Mouse (Mus musculus) A20 (cell line): Measurements from ENCODE around the gene Naip6.
"Not testable (repeated sequence)": the region's sequence is repeated elsewhere in the genome, so short reads cannot be mapped to it uniquely, and the experiment has no call there.

Experiments used
- DNase-seq: peaks from one replicate; pipeline ENCODE4 v3.0.0-alpha.2; 2011; ENCODE audit warnings: low read depth, low spot score

Naip6 gene

DNA sequence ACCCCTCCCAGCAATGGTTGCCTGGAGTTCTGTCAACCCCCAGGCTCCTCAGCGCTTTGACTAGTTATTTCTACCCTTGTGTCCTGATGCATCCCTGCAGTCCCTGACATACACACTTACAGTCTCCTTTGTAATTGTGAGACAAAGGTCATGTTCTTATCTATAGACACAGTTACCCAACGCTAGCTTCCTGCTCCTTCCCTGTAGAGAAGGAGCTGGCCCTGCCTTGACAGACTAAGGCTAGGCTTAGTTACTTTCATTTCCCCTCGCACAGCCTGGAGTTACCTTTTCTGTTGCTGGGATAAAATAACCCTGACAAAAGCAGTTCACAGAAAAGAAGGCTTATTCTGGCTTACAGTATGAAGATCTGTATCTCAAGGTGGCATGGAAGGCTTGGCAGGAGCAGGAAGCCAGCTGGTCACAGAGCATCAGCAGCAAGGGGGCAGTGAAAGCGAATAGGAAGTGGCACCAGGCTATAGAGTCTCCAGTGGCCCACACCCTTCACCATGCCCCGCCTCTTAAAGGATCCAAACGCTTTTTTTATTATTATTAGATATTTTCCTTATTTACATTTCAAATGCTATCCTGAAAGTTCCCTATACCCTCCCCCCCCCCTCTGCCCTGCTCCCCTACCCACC, at the start of gene Naip6:
TSS of gene Naip6 (minus strand) at position 419 of the 638 bp plus-strand sequence.
- peak; percentile 53 for DNase-seq

DNA sequence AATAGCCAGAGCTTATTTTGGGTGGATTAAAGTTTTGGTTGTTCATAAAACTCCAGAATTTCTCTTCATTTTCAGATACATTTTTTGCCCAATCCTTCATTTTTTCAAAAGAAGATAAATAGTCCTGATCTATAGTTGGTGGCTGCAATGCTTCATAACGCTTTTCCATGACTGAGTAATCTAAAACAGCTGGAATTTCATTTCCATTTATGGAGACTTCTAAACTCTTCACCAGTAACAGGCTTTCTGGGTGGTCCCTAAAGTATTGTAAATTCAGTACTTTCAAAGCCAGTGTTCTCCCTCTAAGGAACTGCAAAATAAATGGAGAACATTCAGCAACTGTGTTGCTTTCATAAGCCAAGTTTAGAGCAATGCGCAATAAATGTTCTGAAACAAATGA, 34.8 kb upstream of the Naip6 start:
- not testable (repeated sequence) for DNase-seq

DNA sequence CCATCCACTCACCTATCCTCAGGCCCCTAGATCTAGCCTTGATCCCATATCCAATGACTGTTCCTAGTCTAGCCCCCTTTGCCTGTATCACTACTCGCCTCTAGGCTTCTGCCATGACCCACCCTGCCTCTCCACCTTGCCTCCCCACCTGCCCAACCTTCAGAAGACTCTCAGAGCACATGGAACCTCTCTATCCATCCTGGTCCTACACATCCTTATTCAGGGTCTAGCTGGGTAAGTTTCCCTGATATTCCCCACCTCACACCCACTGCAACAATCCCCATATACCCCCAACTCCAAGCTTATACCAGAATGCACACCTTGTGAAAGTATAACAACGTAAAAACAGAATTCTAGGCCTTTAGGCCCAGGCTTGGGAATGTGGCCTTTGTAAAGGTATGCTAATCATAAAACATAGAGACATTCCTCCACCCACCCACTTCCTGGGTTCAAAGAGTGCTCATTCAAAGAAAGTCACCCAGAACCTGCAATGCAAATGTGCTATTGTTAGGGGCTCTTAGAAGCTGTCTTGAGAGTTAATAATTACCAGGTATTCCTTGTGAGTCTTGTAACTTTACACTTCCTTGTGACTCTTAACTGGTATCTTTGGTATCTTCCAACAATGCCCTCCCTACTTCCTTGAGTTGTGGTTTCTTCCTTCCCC, 32.2 kb upstream of the Naip6 start:
- DNase-seq, result not testable (repeated sequence)

DNA sequence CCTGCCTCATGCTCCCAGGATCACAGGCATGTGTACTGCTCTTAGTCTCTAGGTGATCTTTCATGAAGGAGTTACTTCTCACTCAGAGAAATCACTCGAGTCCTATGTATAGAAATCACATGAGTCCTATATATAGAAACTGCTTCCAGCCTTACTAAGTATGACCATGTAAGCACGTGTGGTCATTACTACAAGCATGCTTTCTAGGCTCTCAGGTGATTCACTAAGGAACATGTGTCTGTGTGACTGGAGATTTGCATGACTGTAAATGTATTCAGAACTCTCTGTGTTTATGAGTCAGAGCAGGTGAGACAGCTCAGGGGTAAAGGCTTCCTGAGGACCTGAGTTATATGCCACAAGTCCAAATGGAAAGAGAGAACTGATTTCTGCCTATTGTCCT, 24.3 kb upstream of the Naip6 start:
- DNase-seq, result no peak

DNA sequence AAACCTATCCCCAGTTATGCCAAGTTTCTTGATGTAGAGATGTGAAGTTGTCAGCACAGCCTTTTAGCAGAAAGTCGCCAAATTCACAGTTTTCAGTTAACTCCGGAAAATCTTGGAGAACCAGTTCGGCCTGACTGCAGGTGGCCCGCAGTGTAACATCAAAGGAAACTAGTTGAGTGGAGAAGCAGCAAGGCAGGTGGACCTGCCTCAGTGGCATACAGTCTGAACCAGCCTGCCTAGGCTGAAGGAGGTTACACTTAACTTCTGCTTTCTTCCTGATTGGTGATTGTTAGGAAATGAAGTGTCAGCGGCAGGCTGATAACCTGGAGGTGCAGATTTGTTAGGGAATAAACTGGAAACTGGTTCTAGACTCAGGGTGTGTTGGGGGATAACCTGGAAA, 14.3 kb upstream of the Naip6 start:
- not testable (repeated sequence) for DNase-seq

DNA sequence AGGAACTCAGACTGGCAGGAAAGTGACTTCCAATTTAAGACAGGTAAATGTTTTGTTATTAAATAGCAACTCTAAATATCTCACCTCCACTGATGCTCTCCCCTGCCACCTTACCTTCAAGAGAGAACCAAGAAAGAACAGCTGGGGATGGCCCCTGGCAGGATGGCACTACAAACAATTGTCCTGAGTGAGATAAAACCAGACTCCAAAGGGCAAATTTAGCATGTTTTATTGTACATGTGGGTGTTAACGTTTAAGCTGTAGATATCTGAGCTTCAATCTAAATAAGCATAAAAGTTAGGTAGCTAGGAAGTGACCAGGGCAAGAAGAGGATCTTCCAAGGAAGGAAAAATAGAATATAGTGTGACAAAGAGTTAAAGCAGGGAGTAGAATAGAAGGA, 11.4 kb upstream of the Naip6 start:
- not testable (repeated sequence) for DNase-seq

DNA sequence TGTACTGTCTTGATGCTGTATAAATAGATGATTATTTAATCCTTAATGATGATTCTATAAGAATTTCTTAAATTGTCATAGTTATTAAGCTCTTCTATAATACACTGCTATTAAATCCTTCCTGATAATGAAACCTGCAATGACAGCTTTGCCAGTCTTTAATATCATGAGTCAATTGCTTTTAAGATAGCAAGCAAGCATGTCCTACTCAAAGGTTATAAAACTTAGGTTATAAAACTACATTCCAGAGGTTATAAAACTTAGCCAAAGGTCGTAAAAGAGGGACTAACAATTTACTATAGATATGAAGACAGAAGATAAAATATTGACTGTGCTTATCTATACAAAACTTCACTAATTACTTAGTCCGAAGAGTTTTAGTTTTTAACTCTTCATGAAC, 10.6 kb upstream of the Naip6 start:
- not testable (repeated sequence) for DNase-seq

DNA sequence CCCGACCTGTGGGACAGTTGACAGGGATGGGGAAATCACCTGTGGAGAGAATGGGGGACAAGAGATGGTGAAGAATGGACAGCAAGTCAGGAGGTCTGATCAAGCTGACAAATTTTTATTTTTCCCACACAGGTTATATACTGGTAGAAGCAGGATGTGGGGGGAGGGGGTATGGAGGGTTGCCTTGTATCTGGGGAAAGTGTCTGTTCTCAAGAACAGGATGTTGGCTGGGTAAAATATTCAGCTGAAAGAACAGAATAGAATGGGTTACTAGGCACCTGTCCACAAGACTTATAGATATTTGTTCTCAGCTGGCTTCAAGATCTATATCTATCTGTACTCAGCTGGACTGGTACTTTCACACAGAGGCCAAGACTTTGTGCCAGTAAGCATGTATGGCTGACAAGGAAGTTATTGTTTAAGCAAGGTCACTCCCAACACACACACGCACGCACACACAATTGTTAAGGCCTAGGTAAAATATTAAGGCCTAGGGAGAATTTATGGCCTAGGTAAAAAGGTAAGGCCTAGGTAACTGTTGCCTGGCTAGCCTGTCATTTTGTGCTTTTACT, 4.9 kb upstream of the Naip6 start:
- DNase-seq, result not testable (repeated sequence)

DNA sequence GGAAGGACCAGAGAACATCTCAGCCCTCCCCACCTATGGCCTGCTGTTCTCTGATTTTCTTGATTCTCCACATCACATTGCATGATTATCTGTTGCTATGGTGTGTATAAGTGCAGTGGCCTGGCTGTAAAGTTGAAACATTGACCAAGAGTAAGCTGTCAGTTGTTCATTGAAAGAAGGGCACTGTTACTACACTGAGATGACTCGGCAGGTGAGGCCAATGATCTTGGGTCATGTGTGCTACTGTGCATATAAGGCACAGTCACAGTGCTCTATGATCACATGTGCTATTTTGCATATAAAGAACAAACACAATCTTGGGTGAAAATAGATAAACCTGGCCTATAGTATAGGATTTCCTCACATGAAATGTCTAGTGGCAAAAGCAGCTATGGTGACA, 32.9 kb downstream of the Naip6 start:
- no peak for DNase-seq

DNA sequence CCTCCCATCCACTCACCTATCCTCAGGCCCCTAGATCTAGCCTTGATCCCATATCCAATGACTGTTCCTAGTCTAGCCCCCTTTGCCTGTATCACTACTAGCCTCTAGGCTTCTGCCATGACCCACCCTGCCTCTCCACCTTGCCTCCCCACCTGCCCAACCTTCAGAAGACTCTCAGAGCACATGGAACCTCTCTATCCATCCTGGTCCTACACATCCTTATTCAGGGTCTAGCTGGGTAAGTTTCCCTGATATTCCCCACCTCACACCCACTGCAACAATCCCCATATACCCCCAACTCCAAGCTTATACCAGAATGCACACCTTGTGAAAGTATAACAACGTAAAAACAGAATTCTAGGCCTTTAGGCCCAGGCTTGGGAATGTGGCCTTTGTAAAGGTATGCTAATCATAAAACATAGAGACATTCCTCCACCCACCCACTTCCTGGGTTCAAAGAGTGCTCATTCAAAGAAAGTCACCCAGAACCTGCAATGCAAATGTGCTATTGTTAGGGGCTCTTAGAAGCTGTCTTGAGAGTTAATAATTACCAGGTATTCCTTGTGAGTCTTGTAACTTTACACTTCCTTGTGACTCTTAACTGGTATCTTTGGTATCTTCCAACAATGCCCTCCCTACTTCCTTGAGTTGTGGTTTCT, 45.9 kb downstream of the Naip6 start:
- not testable (repeated sequence) for DNase-seq

DNA sequence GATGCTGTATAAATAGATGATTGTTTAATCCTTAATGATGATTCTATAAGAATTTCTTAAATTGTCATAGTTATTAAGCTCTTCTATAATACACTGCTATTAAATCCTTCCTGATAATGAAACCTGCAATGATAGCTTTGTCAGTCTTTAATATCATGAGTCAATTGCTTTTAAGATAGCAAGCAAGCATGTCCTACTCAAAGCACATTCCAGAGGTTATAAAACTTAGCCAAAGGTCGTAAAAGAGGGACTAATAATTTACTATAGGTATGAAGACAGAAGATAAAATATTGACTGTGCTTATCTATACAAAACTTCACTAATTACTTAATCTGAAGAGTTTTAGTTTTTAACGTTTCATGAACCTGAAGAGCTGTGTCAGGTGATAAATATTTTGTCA, 60.5 kb downstream of the Naip6 start:
- not testable (repeated sequence) for DNase-seq

DNA sequence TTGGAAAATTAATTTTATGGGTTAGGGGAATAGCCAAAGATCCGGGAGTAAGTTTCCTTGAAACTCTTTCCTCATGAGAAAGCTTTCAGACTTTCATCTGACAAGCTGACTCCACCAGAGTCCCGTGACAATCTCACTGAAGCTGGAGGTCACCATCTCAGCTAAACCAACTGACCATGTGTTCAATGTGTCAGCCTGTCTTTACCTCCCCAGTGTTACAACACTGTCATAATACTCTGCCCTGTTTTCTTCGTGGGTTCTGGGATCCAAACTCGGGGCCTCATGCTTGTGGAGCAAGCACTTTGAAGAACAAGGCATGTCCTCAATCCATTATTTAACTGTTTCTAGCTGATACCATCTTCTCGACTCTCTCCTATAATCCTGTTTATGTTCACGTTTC, 61.5 kb downstream of the Naip6 start:
- not testable (repeated sequence) for DNase-seq

DNA sequence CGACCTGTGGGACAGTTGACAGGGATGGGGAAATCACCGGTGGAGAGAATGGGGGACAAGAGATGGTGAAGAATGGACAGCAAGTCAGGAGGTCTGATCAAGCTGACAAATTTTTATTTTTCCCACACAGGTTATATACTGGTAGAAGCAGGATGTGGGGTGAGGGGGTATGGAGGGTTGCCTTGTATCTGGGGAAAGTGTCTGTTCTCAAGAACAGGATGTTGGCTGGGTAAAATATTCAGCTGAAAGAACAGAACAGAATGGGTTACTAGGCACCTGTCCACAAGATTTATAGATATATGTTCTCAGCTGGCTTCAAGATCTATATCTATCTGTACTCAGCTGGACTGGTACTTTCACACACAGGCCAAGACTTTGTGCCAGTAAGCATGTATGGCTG, 65.6 kb downstream of the Naip6 start:
- DNase-seq, result not testable (repeated sequence)

DNA sequence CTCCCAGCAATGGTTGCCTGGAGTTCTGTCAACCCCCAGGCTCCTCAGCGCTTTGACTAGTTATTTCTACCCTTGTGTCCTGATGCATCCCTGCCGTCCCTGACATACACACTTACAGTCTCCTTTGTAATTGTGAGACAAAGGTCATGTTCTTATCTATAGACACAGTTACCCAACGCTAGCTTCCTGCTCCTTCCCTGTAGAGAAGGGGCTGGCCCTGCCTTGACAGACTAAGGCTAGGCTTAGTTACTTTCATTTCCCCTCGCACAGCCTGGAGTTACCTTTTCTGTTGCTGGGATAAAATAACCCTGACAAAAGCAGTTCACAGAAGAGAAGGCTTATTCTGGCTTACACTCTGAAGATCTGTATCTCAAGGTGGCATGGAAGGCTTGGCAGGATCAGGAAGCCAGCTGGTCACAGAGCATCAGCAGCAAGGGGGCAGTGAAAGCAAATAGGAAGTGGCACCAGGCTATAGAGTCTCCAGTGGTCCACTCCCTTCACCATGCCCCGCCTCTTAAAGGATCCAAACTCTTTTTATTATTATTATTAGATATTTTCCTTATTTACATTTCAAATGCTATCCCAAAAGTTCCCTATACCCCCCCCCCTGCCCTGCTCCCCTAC, 70.5 kb downstream of the Naip6 start:
- peak; percentile 69 for DNase-seq

DNA sequence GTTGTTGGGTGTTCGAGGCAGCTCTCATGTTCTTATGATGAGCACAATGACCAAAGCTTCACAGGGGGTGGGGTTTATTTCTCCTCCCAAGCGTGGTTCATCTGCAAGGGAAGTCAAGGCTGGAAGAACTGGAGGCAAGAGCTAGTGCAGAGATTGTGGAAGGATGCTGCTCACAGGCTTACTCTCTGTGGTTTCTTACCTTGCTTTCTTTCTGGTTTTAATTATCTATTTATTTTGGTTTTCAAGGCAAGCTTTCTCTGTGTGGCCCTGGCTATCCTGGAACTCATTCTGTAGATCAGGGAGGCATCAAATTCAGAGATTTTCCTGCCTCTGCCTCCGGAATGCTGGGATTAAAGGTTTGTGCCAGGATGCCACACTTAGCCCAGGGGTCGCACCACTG, 71.3 kb downstream of the Naip6 start, which contains the start of gene Naip5:
TSS of gene Naip5 (minus strand) at position 101 of the 400 bp plus-strand sequence.
- not testable (repeated sequence) for DNase-seq

DNA sequence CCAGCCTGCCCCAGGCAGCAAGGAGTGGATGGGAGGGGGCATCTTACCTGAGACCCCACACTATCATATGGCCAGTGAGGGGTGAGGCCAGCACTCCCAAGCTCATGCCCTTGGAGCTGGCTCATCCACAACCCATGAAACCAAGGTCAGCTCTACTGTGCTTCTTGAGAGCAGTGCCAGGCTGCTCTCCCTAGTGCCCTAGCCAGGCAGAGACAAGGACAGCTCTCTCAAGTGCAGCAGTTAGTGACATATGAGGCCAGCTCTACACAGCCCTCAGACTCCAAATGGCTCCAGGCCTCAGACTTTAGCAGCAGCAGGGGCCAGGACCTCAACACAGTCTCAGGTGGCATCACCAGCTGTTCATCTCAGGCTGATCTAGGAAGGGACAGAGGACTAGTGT, 73.8 kb downstream of the Naip6 start:
- DNase-seq, result no peak
